Mouse (Mus musculus) telencephalon, adult 2 months (tissue): ENCODE measurements around the gene Actn4.
A peak's percentile ranks its signal among the peaks of the same experiment; 100 is the strongest.
"Not testable (repeated sequence)": the region's sequence is repeated elsewhere in the genome, so short reads cannot be mapped to it uniquely, and the experiment has no call there.

Source experiments
- DNase-seq: peaks from one replicate; pipeline ENCODE4 v3.0.0-alpha.2; 2011; ENCODE audit warnings: low read depth, low spot score

Actn4 gene

DNA sequence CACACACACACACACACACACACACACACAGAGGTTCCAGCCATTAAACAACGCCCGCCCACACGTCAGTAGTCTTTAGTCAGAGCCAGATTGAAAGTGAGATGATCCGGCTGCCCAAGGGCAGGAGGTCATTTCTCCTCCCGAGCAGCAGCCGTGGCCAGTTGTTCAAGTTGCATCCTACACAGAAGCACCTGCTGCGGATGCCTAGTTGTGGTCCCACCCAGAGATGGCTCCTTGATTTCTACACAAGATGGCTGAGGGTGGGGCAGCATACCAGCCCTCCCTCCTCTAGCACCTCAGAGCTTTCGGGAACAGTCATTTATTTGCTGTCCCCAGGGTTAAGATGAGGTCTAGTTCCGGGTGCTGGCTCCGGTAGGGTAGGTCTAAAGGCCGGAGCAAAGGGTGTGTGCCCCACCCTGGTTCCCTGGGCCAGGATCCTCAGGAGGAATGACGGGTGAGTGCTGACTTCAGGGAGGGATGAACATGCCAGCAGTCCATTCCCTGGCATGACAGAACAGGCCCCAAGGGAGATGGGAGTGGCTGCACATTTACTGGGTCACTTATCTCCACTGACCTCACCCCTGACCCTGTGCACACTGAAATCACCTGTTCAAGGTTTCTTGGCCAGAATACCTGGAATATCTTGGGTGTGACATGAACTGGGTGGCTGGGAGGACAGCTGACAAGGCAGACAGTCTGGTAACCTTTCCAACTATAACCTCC, 7.7 kb upstream of the Actn4 start:
- no peak for DNase-seq

- DNase-seq, result no peak
Measured at GRCm38 (mm10) chr7:28969271-28969670, 7.1 kb upstream of the Actn4 start.

GRCm38 (mm10) chr7:28968120-28968519, 6.0 kb upstream of the Actn4 start:
- DNase-seq, result not testable (repeated sequence)

DNA sequence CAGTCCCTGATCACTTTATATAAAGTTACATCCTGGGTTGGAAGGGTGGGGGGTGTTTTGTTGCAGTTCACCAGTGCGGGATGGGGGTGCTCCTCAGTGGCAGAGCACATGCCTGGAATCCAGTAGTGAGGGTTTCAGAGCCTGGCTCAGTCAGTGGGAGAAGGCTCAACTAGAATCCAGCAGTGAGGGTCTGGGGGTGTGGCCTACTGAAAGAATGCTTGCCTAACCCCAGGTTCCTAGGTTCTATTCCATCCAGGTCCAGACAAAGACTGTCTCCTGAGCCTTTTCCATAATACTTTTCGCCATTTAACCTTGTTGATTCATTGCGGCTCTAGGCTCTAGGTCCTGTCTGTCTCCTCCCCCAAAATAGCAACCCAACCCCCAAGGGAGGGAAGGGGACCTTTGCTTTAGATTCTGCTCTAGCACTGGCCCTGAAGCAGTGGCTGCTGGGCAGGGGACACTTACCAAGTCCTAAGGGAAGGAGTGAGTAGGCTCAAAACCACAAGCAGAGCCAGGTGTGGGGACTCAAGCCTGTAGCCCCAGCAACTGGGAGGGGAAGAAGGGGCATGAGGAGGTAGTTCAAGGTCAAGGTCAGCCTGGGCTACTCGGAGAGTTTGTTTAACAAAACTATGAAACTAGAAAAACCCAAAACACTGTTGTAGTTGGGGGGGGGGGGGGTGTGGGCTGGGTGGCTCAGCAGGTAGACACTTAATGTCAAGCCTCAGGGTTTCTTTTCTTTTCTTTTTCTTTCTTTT, 4.8 kb upstream of the Actn4 start:
- DNase-seq, result no peak

DNA sequence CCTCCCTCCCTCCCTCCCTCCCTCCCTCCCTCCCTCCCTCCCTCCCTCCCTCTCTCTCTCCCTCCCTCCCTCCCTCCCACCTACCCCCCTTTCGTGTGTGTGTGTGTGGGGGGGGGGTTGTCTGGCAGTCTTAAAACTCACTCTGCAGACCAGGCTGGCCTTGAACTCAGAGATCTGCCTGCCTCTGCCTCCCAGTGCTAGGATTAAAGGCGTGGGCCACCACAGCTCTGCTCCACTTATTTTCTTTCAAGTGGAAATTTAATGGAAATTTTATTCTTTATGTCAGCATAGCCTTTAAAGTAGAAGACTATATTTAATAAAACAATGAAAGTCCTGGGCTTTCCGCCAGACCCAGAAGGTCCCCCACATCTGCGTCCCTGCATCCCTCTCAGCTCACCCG, 4.0 kb upstream of the Actn4 start:
- no peak for DNase-seq

DNA sequence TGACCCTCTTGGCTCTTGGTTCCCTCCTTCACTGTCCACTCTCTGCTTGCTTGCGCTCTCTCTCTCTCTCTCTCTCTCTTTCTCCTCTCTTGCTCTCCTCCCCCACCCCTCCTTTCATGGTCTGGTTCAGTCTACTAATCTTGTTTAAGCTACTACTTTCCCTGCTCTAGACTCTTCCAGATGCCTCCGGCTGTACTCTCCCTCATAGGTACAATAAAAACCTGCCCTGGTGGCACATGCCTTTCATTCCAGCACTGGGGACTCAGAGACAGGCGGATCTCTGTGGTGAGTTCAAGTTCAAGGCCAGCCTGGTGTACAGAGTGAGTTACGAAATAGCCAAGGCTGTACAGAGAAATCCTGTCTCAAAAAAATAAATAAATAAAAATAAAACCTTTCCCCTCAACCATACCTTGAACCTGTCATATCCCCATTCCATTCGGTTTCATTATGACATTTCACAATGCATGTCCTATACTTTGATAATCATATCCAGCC, 3.3 kb upstream of the Actn4 start:
- DNase-seq, result no peak

DNA sequence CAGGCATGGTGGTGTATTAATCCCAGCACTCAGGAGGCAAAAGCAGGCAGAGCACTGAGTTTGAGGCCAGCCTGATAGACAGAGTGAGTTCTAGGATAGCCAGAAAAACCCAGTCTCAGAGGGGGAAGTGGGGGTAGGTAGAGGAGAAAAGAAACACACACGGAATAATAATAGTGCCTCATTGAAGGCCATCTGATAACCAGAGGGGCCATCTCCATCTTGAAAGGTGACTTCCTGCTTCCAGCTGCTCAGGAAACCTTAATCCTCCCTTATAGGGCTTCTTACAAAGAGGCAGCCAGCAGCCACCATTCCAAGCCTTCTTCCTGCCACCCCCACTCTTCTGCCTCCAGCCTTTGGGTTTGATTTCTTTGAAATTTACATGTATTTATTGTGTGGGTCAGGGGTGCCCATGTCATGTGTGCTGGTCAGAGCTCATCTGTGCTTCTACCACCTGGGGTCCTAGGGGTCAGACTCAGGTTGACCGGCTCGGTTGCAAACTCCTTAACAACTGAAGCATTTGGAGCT, 1.3 kb upstream of the Actn4 start:
- DNase-seq, result no peak

DNA sequence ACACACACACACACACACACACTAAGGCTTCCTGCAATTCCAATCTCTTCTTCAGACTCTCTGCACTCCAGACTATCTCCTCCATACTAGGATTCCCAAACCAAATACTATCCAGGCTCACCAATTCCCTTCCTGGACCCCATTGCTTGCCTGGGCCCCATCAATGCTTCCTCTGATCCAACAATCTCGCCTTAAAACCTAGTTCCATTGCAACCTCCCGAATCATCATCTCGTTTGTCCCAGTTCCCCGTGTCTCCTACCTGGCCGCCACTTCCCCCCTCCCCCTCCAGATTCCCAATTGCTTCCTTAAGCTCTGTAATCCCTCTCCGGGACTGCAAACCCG, 585 bp downstream of the Actn4 start:
- no peak for DNase-seq

DNA sequence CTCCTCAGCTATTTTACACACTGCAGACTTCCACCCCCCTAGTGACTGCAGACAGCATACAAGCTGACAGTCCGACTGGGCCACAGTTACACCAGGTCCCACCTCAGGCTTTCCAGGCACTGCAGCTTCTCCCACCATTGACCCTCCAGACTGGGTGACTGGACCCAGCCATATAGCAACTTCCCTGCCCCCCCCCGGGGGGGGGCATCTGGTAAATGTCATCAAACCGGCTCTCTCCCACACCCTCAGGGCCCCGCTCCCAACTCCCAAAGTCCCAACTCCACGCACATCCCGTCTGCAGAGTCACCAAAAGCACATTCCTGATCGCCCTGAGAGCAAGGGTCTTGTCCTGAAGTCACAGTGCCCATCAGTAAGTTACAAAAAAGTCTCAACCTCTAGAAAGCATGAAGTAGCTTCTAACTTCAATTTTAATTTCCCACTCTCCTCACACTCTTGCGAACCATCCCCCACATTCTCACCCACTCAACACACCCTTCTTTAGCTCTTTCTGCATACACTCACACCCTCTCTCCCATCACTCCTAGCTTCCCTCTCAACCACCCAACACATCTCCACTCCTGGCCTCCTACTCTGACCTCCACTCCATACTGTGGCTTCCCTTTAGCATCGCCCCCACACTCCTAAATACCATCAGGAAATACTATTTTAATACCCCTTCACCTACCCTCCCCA, 1.6 kb downstream of the Actn4 start:
- DNase-seq, result peak; percentile 69

- DNase-seq, result no peak
Measured at GRCm38 (mm10) chr7:28959505-28960045, 2.6 kb downstream of the Actn4 start.

DNA sequence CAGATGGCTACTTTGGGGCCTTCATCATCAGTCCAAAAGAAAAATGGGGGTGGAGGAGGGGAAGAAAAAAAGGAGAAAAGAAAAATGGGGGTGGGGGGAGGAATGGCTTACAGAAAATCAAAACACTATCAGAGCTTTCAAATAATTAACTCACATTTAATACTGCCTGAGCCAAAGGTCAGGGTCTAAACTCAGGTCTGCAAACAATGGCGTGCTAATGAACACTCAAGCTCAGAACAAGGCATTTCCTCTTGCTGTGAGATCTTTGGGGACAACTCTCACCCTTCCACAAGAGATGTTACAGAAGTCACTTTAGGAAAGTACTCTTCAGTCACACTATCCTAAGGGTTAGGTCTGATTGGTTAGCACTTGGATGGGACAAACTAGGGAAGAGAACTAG, 3.4 kb downstream of the Actn4 start:
- no peak for DNase-seq

DNA sequence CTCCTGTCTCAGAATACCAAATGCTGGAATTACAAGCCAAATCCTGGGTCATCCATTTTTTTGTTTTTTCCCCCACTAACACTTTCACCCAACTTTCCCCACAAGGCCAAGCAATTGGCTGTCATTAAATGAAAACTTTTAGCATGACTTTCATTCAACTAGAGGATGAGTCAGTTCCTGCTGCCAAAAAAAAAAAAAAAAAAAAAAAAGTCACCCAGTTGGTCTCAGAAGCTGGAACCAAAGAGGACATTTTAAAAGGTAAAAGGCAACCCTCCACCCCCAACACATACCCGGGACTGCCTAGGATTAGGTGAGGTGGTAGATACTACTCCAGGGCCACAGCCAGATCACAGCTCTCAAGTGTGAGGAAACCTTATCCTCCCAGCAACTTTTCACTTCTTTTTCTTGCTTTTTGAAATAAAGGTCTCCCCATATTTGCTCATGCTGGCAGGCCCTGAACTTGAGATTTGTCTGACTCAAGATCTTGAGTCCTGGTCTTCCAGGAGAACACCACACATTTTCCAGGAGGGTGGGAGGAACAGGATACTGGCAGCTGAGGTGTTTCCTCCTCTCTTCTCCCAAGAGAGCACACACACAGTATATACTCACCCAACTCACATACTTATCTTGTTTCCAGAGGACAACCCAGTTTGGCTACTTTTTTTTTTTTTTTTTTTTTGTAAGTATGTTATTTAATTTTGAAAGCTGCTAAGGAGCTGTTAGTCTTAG, 4.0 kb downstream of the Actn4 start:
- DNase-seq, result no peak

DNA sequence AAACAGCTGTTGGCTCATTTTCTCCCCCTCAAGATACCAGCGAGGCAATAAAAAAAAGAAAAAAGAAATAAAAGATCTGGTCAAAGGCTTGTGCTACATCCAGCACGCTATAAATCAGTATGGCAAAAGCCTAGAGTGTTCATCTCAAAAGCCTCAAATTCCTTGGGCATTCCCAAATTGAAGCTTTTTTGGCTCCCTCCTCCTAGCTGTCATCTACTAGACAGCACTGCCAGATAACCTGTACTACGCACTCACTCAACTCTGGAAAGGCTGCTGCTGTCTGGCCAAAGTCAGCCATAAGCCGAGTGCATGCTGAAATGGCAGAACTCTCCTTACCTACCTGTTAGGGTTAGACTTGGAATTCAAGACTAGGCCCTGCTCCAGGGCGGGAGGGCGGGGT, 4.9 kb downstream of the Actn4 start:
- no peak for DNase-seq

DNA sequence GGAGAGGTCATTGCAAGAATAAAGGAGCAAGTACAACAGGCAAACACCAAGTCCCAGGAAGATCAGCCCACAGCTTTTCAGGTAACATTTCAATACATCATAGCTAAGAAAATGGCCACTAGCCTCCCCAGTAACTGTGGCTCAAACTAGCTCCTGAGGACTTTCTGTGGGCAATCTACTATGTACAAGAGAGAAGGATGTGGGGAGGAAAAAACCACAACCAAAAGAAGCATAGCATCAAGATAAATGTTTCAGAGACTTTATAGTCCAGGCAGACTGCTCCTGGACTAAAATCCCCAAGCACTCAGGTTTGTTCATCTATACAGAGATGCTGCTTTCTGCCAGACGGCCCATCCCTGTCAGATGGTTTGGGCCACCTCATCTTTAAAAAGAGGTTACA, 5.9 kb downstream of the Actn4 start:
- no peak for DNase-seq

DNA sequence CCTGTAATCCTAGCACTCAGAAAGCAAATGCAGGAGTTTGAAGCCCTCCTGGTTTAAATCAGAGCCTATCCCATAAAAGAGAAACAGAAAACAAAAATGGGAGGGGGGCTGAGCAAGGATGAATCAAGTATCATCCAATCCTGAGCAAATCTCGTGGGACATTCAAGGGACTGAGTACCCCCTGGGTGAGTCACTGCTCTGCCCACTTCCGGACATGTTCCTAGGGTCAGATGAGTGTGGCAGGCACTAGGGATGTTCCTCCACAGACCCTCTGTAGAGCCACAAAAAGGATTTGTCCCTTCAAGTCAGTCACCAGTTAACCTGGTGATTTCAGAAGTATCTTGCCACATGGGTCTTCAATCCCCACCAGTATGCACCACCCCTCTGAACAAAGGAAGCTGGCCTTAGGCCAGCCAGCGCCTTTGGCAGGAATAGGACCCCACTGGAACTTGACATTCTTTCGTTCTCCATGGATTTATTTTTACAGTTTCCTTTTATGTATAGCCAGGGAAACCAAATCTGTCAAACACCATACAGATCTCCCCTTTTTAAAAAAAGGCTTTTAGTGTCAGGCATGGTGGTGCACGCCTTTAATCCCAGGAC, 6.7 kb downstream of the Actn4 start:
- no peak for DNase-seq

DNA sequence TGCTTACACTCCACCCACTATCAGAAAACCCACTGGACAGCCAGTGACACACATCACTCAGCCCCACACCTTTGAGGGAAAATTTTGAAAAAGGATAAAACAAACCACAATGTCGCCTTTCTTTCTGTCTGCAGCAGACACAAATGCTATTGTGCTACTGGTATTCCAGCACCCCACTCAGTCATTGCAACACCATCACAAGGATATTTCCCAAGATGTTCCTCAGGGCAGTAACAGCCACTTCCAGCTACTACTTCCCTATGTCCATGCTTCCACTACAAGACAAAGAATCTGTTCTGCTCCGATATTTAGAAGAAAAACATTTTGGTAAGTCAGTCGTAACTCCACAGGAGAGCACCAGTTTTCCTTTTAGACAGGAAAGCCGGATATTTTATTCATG, 7.4 kb downstream of the Actn4 start:
- DNase-seq, result no peak

DNA sequence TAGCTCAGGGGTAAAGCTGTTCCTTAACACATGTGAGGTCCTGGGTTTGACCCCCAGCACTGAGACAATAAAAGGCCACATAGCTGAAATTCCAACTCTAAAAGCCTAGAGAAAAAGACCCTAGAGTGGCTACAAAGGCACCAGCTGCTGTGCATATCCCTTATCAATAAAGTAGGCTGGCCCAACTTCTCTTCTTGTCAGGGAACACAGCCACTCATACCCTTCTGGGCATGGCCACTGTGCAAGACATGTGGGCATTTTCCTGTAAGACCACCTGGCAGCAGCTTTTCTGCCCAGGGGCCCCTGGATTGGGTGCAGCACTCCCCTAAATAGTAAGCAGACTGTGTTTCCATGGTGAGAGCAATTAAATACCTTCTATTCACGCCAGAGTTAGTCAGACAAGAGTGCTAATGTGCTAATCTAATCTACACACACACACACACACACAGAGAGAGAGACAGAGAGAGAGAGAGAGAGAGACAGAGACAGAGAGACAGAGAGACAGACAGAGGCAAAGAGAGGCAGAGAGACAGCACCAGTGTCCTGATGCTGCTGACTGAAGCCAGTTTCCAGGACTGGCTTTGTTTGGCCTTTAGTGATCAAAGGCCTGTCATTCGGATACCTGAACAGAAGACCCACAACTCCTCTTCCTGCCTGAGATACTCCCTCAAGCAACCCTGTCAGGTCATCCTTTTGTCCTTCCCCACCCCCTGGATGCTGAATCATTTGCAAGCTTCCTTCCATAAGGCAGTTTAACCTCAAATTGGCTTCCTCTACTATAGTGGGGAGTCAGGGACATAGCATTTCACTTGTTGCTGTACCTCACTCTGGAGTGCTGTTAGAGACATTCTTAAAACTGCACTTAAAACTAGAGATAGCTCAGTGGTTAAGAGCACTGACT, 8.4 kb downstream of the Actn4 start:
- no peak for DNase-seq

- DNase-seq, result no peak
Measured at GRCm38 (mm10) chr7:28952786-28953185, 9.4 kb downstream of the Actn4 start.

DNA sequence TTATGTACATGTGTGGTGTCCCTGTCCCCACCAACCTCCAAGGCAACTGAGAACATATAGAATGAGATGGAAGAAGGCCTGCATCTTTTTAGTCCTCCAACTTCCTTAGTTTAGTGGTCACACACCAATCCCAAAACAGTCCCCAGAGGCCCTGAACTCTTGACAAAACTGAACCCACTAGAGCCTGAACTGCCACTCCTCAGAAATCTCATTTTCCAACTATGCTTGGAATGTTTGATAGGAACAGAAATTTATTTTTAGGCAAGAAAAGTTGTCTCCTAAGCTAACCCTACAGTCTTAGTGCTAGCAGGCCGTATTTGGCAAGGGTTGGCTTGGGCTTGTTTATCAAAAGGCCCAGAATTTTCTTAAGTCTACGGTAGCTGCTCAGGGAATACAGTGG, 10.4 kb downstream of the Actn4 start:
- no peak for DNase-seq
